Mouse (Mus musculus): ENCODE measurements around the gene Ascl2.
A peak's percentile ranks its signal among the peaks of the same experiment; 100 is the strongest.

The Ascl2 gene

GRCm38 (mm10) chr7:143002679-143003078, 33.6 kb upstream of the Ascl2 start:
- no peak for DNase-seq (ENCODE audit: extremely low spot score, low spot score)

- no peak for DNase-seq (ENCODE audit: extremely low spot score, low spot score)
Observed at GRCm38 (mm10) chr7:142997403-142998150, 28.5 kb upstream of the Ascl2 start.

- no peak for DNase-seq (ENCODE audit: extremely low spot score, low spot score)
Observed at GRCm38 (mm10) chr7:142996998-142997397, 27.9 kb upstream of the Ascl2 start.

GRCm38 (mm10) chr7:142995630-142996338, 26.7 kb upstream of the Ascl2 start:
- DNase-seq (ENCODE audit: extremely low spot score, low spot score) = no peak

- DNase-seq (ENCODE audit: extremely low spot score, low spot score) = no peak
Observed at GRCm38 (mm10) chr7:142995004-142995403, 25.9 kb upstream of the Ascl2 start.

- DNase-seq (ENCODE audit: extremely low spot score, low spot score) = no peak
Observed at GRCm38 (mm10) chr7:142987718-142988117, 18.7 kb upstream of the Ascl2 start.

GRCm38 (mm10) chr7:142985146-142985545, 16.1 kb upstream of the Ascl2 start:
- DNase-seq (ENCODE audit: extremely low spot score, low spot score) = no peak

GRCm38 (mm10) chr7:142981908-142982307, 12.8 kb upstream of the Ascl2 start:
- no peak for DNase-seq (ENCODE audit: extremely low spot score, low spot score)

GRCm38 (mm10) chr7:142967884-142968808, 918 bp downstream of the Ascl2 start:
- DNase-seq (ENCODE audit: extremely low spot score, low spot score) = peak; percentile 75

GRCm38 (mm10) chr7:142967414-142967883, 1.6 kb downstream of the Ascl2 start:
- DNase-seq (ENCODE audit: extremely low spot score, low spot score) = peak; percentile 45

- DNase-seq (ENCODE audit: extremely low spot score, low spot score) = no peak
Observed at GRCm38 (mm10) chr7:142959752-142960151, 9.3 kb downstream of the Ascl2 start.

- DNase-seq (ENCODE audit: extremely low spot score, low spot score) = no peak
Observed at GRCm38 (mm10) chr7:142958817-142959216, 10.2 kb downstream of the Ascl2 start.

GRCm38 (mm10) chr7:142956018-142956417, 13.0 kb downstream of the Ascl2 start:
- no peak for DNase-seq (ENCODE audit: extremely low spot score, low spot score)

GRCm38 (mm10) chr7:142949568-142949967, 19.5 kb downstream of the Ascl2 start:
- no peak for DNase-seq (ENCODE audit: extremely low spot score, low spot score)

- no peak for DNase-seq (ENCODE audit: extremely low spot score, low spot score)
Observed at GRCm38 (mm10) chr7:142937631-142938030, 31.4 kb downstream of the Ascl2 start.

- DNase-seq (ENCODE audit: extremely low spot score, low spot score) = no peak
Observed at GRCm38 (mm10) chr7:142935708-142936107, 33.4 kb downstream of the Ascl2 start.

- no peak for DNase-seq (ENCODE audit: extremely low spot score, low spot score)
Observed at GRCm38 (mm10) chr7:142932469-142932868, 36.6 kb downstream of the Ascl2 start.

- DNase-seq (ENCODE audit: extremely low spot score, low spot score) = no peak
Observed at GRCm38 (mm10) chr7:142931028-142931427, 38.0 kb downstream of the Ascl2 start, which contains the start of gene Th. Th (minus strand) TSS chr7:142931128.

GRCm38 (mm10) chr7:142929516-142929915, 39.5 kb downstream of the Ascl2 start:
- DNase-seq (ENCODE audit: extremely low spot score, low spot score) = no peak

- DNase-seq (ENCODE audit: extremely low spot score, low spot score) = no peak
Observed at GRCm38 (mm10) chr7:142927293-142927692, 41.8 kb downstream of the Ascl2 start.

Measured in neural tube, embryonic 10.5 days (tissue).